Mouse (Mus musculus): ENCODE results near the gene Rnf123. TPM values are rescaled to one million over a fixed set of nuclear protein-coding genes. Genes with fewer than 3 reads are reported as not detected.

Rnf123 gene
- polyA plus RNA-seq, 1 experiment from 2014 or later = 20.3 TPM

DNA sequence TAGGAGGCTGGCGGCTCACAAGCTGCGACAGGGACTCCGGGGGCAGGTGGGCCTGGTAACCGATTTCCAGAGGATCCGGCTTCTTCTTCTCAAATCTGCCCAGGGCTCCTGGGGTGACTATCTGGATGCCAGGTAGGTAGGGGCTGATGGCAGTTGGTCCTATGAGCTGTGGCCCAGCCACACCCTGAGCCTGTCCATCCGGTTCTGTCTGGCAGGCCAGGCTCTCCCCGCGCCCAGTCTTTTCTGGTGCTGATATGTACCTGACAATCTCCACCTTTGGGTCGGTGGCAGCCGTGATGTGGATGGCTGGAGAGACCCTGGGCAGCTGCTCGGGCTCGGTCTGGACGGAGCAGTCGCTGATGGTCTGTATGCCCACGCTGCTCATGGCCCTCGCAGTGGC lies 27.0 kb upstream of the Rnf123 start:
- H3K9ac ChIP-seq (ENCODE audit: low read depth, low read length) = peak overlapping the region; percentile 49
- no peak overlapping the region for H3K27ac ChIP-seq (ENCODE audit: low read length)
- peaks cover 28% of the 10 kb centered on the region for H3K4me1 ChIP-seq (ENCODE audit: control insufficient read depth, insufficient read depth, low read length)
- no peaks in the 10 kb centered on the region for H3K9me3 ChIP-seq (ENCODE audit: control insufficient read depth, low read length)
- 73% methylated on average over 16 of the region's 16 CpGs for WGBS
- peak overlapping the region; percentile 56 for H3K4me2 ChIP-seq (ENCODE audit: low read depth, low read length)
- no peaks in the 10 kb centered on the region for H3K36me3 ChIP-seq (ENCODE audit: control insufficient read depth, insufficient read depth, low read length)
- peak overlapping the region; percentile 27 for H3K4me3 ChIP-seq (ENCODE audit: low read length)
- ATAC-seq = no peak; the same call in 1 of the 2 replicates
- H3K27me3 ChIP-seq (replicated peaks; ENCODE audit: control insufficient read depth, insufficient read depth, low read length) = 0 out of 2 replicates have a peak, but pooled peaks cover 6% of the 10 kb centered on the region

DNA sequence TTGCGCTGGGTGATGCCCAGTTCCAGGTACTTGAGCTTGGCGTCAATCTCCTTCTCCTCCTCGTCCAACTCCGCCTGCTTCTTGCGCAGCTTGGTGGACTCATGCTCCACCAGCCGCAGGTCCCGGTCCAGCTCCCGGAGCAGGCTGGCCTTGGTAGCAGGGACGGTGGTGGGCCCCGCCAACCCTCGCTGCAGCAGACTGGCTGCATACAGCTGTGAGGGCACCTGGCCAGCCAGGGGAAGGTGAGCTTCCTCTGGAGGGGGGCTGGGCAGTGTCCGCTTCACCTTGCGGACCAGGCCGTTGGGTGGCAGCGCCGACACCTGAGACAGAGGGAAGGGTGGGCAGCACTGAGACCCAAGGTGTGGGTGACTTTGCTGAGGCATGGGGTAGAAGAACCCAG lies 24.7 kb upstream of the Rnf123 start:
- WGBS = 94% methylated on average over 16 of the region's 16 CpGs
- H3K27ac ChIP-seq (ENCODE audit: low read length) = no peak overlapping the region

DNA sequence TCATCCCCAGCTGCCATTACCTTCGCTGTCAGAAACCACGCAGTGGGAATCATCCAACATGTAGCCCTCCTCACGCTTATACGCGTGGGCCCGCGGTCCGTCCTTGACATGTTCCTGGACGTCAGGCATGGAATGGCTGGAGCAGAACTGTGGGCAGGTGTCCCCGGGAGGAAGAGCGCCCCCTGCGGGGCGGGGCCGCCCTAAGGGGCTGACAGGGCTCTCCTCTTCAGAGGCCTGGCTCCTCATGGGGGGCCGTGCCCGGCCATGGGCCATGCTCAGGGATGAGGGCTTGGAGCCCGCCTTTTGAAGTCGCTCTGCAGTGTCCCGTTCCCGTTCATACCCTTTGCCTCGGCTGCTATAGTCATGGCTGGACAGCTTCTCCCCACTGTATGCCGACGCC lies 22.9 kb upstream of the Rnf123 start:
- Histone ChIP-seq H3K27me3 (replicated peaks; ENCODE audit: control insufficient read depth, insufficient read depth, low read length) (no peaks in the 10 kb centered on the region), H3K4me3 (ENCODE audit: low read length) (no peak overlapping the region), H3K9ac (ENCODE audit: low read depth, low read length) (peak overlapping the region; percentile 71; the same call in 1 of the 2 replicates), H3K9me3 (ENCODE audit: control insufficient read depth, low read length) (no peaks in the 10 kb centered on the region), H3K4me1 (ENCODE audit: control insufficient read depth, insufficient read depth, low read length) (peaks cover 33% of the 10 kb centered on the region), H3K36me3 (ENCODE audit: control insufficient read depth, insufficient read depth, low read length) (no peaks in the 10 kb centered on the region), H3K4me2 (ENCODE audit: low read depth, low read length) (no peak overlapping the region), H3K27ac (ENCODE audit: low read length) (no peak overlapping the region)
- ATAC-seq = no peak
- WGBS = 86% methylated on average over 23 of the region's 23 CpGs

More for the DNA sequence above, 24.7 kb upstream of the Rnf123 start:
- no peaks in the 10 kb centered on the region for H3K27me3 ChIP-seq (replicated peaks; ENCODE audit: control insufficient read depth, insufficient read depth, low read length)
- H3K4me3 ChIP-seq (ENCODE audit: low read length) = no peak overlapping the region
- H3K9ac ChIP-seq (ENCODE audit: low read depth, low read length) = no peak overlapping the region
- H3K36me3 ChIP-seq (ENCODE audit: control insufficient read depth, insufficient read depth, low read length) = no peaks in the 10 kb centered on the region
- no peak overlapping the region for H3K4me2 ChIP-seq (ENCODE audit: low read depth, low read length)
- ATAC-seq = no peak
- peaks cover 37% of the 10 kb centered on the region for H3K4me1 ChIP-seq (ENCODE audit: control insufficient read depth, insufficient read depth, low read length)
- no peaks in the 10 kb centered on the region for H3K9me3 ChIP-seq (ENCODE audit: control insufficient read depth, low read length)

DNA sequence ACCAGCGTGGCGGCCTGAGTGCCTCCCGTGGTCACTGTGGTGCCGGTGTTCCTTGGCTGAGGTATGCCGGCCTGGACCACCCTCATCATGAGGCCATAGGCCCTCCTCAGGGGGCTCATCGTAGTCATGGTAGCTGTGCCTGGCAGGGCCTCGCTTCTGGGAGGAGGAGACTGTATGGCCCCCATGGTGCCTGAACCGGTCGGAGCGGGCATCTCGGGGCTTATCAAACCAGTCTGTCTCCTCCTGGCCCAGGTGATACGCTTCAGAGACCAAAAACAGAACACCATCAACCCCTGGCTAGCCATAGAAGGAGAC lies 22.4 kb upstream of the Rnf123 start:
- no peak; the same call in 1 of the 2 replicates for ATAC-seq
- Histone ChIP-seq H3K27ac (ENCODE audit: low read length) (peak overlapping the region; percentile 77), H3K9ac (ENCODE audit: low read depth, low read length) (peak overlapping the region; percentile 71), H3K36me3 (ENCODE audit: control insufficient read depth, insufficient read depth, low read length) (no peaks in the 10 kb centered on the region), H3K4me2 (ENCODE audit: low read depth, low read length) (peak overlapping the region; percentile 54), H3K27me3 (replicated peaks; ENCODE audit: control insufficient read depth, insufficient read depth, low read length) (no peaks in the 10 kb centered on the region), H3K4me3 (ENCODE audit: low read length) (peak overlapping the region; percentile 48; the same call in 1 of the 2 replicates), H3K4me1 (ENCODE audit: control insufficient read depth, insufficient read depth, low read length) (peaks cover 27% of the 10 kb centered on the region), H3K9me3 (ENCODE audit: control insufficient read depth, low read length) (no peaks in the 10 kb centered on the region)
- WGBS = 84% methylated on average over 12 of the region's 12 CpGs

DNA sequence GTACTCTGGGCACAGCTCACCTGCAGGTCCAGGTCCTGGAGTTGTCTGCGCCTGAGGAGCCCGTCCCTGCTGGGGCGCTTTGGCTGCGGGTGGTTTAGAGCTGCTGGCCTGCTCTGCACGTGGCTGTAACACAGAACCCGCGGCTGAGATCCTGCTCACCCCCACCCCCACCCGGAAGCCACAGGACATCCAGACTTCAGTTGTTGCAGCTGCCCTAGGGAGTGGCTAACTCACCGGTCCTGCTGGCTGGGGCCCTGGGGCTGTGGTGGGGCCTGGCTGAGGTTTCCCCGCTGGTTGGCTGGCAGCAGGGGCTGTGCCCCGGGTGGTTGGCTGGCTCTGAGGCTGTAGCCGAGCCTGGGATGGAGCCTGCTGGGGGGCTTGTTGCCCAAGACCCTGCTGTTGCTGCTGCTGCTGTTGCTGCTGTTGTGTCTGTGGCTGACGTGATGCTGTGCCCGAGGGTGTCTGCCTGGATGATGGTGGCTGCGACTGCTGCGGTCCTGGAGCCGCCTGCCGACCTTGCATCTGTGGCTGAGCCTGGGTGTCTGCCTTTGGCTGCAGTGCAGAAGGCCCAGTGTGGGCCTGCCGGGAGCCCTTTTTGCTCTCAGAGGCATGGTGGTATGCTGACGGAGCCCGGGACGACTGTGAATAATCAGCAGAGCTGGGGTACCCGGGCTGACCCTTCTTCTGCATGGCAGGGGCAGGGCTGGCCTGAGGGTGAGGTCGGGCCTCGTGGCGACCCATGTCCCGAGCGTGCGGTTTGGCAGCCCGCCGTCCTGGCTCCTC lies 21.8 kb upstream of the Rnf123 start:
- Histone ChIP-seq H3K4me1 (ENCODE audit: control insufficient read depth, insufficient read depth, low read length) (peaks cover 21% of the 10 kb centered on the region), H3K4me2 (ENCODE audit: low read depth, low read length) (peak overlapping the region; percentile 54), H3K27me3 (replicated peaks; ENCODE audit: control insufficient read depth, insufficient read depth, low read length) (no peaks in the 10 kb centered on the region), H3K4me3 (ENCODE audit: low read length) (peak overlapping the region; percentile 48), H3K27ac (ENCODE audit: low read length) (peak overlapping the region; percentile 77), H3K9ac (ENCODE audit: low read depth, low read length) (peak overlapping the region; percentile 71), H3K36me3 (ENCODE audit: control insufficient read depth, insufficient read depth, low read length) (no peaks in the 10 kb centered on the region), H3K9me3 (ENCODE audit: control insufficient read depth, low read length) (no peaks in the 10 kb centered on the region)
- ATAC-seq = peak; percentile 91
- WGBS = 39% methylated on average over 31 of the region's 31 CpGs

DNA sequence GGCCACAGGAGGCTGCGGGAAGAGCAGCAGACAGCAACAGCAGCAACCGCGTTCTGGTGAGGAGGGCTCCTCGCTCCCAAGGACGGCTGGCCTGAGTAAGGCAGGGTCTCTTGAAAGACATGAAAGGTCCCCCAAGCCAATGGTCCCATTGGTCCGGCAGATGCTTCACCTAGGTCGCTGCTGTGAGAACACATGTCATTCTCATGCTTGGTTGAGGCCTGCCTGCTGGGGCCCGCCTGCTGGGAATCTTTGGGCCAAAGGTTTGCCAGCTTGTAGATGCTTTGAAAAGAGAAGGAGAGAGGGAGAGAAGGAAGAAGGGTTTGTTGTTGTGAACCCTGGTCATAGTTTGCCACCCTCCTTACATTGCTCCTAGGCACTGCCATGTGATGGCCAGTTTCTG lies 16.5 kb upstream of the Rnf123 start:
- WGBS = 88% methylated on average over 8 of the region's 8 CpGs
- H3K9ac ChIP-seq (ENCODE audit: low read depth, low read length) = no peak overlapping the region
- peaks cover 22% of the 10 kb centered on the region for H3K4me1 ChIP-seq (ENCODE audit: control insufficient read depth, insufficient read depth, low read length)
- H3K27me3 ChIP-seq (replicated peaks; ENCODE audit: control insufficient read depth, insufficient read depth, low read length) = no peaks in the 10 kb centered on the region
- H3K4me3 ChIP-seq (ENCODE audit: low read length) = no peak overlapping the region
- H3K4me2 ChIP-seq (ENCODE audit: low read depth, low read length) = no peak overlapping the region
- H3K9me3 ChIP-seq (ENCODE audit: control insufficient read depth, low read length) = no peaks in the 10 kb centered on the region
- H3K27ac ChIP-seq (ENCODE audit: low read length) = no peak overlapping the region
- ATAC-seq = no peak
- no peaks in the 10 kb centered on the region for H3K36me3 ChIP-seq (ENCODE audit: control insufficient read depth, insufficient read depth, low read length)

DNA sequence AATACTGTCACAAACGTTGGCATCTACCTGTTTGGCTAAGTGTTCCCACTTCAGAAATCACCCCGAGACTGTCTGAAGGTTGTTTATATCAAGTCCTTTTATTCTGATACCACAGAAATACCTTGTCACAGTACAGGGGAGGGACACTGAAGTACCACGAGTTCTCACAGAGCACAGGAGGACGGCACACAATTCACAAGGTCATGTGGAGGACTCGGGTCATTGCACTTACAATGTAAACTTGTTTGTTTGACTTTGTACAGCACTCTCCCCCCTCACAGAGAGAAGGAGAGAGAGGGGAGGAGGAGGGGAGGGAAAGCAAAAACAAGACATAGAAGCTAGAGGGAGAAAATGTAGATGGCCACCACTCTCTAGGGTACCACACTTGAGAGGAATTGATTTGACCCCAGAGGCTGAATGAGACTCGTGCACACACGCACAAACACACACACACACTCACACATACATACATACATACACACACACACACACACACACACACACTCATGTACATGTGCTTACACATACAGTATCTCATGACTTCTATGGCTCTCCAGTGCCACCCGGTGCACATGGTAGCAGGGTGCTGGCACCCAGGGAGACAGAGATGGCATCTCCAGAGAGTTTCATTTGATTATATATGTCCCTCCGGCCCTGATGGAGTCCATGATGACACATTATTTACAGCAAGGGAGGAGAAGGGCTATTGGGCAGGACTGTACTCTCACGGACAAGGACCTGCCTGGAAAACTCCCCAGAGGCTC lies 13.0 kb upstream of the Rnf123 start:
- Histone ChIP-seq H3K36me3 (ENCODE audit: control insufficient read depth, insufficient read depth, low read length) (0 out of 2 replicates have a peak, but pooled peaks cover 2% of the 10 kb centered on the region), H3K4me1 (ENCODE audit: control insufficient read depth, insufficient read depth, low read length) (peaks cover 28% of the 10 kb centered on the region), H3K4me3 (ENCODE audit: low read length) (no peak overlapping the region), H3K4me2 (ENCODE audit: low read depth, low read length) (0 out of 2 replicates have a peak overlapping the region, but pooled peaks have one; percentile 96), H3K27ac (ENCODE audit: low read length) (peak overlapping the region; percentile 28; the same call in 1 of the 2 replicates), H3K9me3 (ENCODE audit: control insufficient read depth, low read length) (no peaks in the 10 kb centered on the region), H3K9ac (ENCODE audit: low read depth, low read length) (no peak overlapping the region), H3K27me3 (replicated peaks; ENCODE audit: control insufficient read depth, insufficient read depth, low read length) (no peaks in the 10 kb centered on the region)
- WGBS = 53% methylated on average over 10 of the region's 10 CpGs
- no peak for ATAC-seq

DNA sequence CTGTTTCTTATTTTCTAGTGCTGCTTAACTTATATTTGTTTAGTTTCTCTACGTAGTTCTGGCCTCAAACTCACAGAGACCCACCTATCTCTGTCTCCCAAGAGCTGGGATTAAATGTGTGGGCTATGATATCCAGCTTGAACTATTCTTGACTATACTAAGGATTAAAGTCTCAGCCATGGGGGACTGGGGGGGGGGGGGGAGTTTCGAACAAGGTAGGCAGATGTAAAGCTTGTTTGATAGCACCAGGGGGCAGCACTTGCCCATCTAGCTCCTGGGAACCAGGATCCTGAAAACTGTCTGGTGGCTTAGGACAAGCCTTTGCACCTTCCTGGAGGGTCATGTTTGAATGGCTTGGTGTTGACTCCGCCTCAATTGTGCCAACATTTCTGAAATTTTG lies 12.4 kb upstream of the Rnf123 start:
- Histone ChIP-seq H3K4me3 (ENCODE audit: low read length) (peak overlapping the region; percentile 80), H3K4me1 (ENCODE audit: control insufficient read depth, insufficient read depth, low read length) (peaks cover 28% of the 10 kb centered on the region), H3K36me3 (ENCODE audit: control insufficient read depth, insufficient read depth, low read length) (peaks cover 5% of the 10 kb centered on the region; the same call in 1 of the 2 replicates), H3K27ac (ENCODE audit: low read length) (peak overlapping the region; percentile 87), H3K9ac (ENCODE audit: low read depth, low read length) (peak overlapping the region; percentile 85; the same call in 1 of the 2 replicates), H3K9me3 (ENCODE audit: control insufficient read depth, low read length) (no peaks in the 10 kb centered on the region), H3K4me2 (ENCODE audit: low read depth, low read length) (peak overlapping the region; percentile 96), H3K27me3 (replicated peaks; ENCODE audit: control insufficient read depth, insufficient read depth, low read length) (no peaks in the 10 kb centered on the region)
- WGBS = 6% methylated on average over 3 of the region's 3 CpGs
- 0 out of 2 replicates have a peak, but pooled peaks have one; percentile 14 for ATAC-seq

DNA sequence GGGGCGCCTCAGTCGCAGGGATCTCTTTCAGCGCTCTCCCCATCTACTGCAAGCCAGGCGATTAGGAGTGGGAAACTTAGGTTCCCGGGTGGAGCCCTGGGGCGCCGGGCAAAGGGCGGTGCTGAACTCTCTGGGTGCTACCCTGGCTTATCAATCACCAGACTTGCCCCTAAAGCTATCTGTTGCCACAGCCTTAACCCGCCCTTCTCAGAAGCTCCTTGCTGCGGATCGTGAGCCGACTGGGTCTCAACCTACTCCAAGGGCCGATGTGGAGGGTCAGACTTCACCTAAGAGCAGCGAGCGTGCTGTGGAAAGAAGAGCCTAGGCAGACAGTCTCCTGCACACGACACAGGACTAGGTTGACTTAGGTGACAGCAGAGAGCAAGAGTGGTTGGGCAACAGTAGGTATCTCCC lies 11.9 kb upstream of the Rnf123 start:
- Histone ChIP-seq H3K36me3 (ENCODE audit: control insufficient read depth, insufficient read depth, low read length) (peaks cover 8% of the 10 kb centered on the region; the same call in 1 of the 2 replicates), H3K27ac (ENCODE audit: low read length) (peak overlapping the region; percentile 87), H3K4me1 (ENCODE audit: control insufficient read depth, insufficient read depth, low read length) (peaks cover 28% of the 10 kb centered on the region), H3K4me3 (ENCODE audit: low read length) (peak overlapping the region; percentile 80), H3K27me3 (replicated peaks; ENCODE audit: control insufficient read depth, insufficient read depth, low read length) (no peaks in the 10 kb centered on the region), H3K9ac (ENCODE audit: low read depth, low read length) (peak overlapping the region; percentile 85), H3K4me2 (ENCODE audit: low read depth, low read length) (peak overlapping the region; percentile 96), H3K9me3 (ENCODE audit: control insufficient read depth, low read length) (no peaks in the 10 kb centered on the region)
- ATAC-seq = peak; percentile 73
- WGBS = under 1% methylated on average over 16 of the region's 16 CpGs

Measured in intestine, embryonic 16.5 days (tissue).